Mouse (Mus musculus): ENCODE results near the gene Jarid2. TPM values are rescaled to one million over a fixed set of nuclear protein-coding genes. Genes with fewer than 3 reads are reported as not detected.

The Jarid2 gene
- polyA plus RNA-seq, 1 experiment, result 10.2 TPM

GRCm38 (mm10) chr13:44781126-44781525, 51.9 kb downstream of the Jarid2 start:
- no peak for DNase-seq (ENCODE audit: low read depth)

GRCm38 (mm10) chr13:44784551-44784950, 55.3 kb downstream of the Jarid2 start:
- no peak for DNase-seq (ENCODE audit: low read depth)

DNA sequence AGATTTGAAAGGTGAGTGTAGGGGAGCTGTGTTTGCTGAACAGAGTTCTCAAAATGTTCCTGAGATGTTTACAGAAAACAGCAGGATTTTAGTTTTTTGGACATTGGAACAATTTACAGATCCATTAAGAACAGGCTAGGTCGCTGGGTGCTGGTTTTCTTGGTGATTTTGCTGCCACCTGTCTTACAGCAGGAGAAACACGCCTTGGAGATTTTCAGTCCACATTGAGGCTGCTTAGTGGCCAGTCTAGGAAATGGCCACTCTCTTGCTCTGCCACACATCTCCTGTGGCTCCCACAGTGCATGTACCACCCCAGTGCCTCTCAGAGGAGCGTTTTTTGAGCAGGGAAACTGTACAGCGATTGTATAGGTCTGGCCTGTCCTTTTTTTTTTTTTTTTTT, 57.0 kb downstream of the Jarid2 start:
- DNase-seq (ENCODE audit: low read depth), result no peak

GRCm38 (mm10) chr13:44788352-44789125, 59.3 kb downstream of the Jarid2 start:
- no peak for DNase-seq (ENCODE audit: low read depth)

GRCm38 (mm10) chr13:44789982-44790381, 60.7 kb downstream of the Jarid2 start:
- DNase-seq (ENCODE audit: low read depth), result peak; percentile 73

DNA sequence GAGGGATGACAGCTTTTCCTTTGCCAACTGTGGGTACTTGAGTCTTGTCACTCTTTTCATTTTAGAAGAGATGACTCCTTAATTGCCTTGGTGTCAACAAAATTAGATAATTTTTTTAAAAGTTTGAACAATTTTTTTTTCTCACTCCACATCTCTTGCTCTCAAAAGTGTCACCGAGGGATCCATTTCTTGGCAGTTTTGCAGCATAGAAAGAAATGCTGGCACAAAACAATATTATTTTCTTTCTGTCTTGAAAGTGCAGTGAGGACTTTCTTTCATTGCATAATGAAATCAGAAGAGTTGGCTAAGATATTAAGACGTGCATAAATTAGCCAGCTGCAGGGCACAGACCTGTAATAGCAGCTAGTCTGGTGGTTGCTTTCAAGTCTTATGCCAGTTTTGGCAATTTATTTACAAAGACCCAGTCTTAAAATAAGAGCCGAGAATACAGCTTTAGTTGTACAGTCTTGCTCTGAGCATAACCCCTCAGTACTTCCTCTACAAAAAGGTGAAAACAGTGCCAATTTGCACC, 63.2 kb downstream of the Jarid2 start:
- DNase-seq (ENCODE audit: low read depth), result no peak

- DNase-seq (ENCODE audit: low read depth), result no peak
Observed at GRCm38 (mm10) chr13:44795891-44796290, 66.6 kb downstream of the Jarid2 start.

- no peak for DNase-seq (ENCODE audit: low read depth)
Observed at GRCm38 (mm10) chr13:44796775-44797174, 67.5 kb downstream of the Jarid2 start.

DNA sequence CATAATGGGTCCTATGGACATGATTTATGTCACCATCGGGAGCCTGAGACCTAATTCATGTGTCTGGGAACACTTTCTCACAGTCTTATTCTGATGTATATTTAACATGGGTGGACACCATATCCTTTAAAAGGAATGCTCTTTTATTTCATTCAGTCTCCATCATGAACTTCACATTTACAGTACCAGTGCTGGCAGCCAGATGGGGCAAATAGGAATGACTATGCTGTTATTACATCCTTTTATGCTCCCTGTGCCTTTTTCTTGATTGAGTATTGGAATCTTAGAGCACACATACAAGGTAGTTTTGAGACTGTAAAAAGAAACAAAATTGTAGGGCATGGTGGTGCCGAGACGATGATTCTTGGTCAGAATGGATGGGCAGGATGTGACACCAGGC, 69.0 kb downstream of the Jarid2 start:
- no peak for DNase-seq (ENCODE audit: low read depth)

- DNase-seq (ENCODE audit: low read depth), result no peak
Observed at GRCm38 (mm10) chr13:44799166-44799565, 69.9 kb downstream of the Jarid2 start.

- no peak for DNase-seq (ENCODE audit: low read depth)
Observed at GRCm38 (mm10) chr13:44800059-44800458, 70.8 kb downstream of the Jarid2 start.

DNA sequence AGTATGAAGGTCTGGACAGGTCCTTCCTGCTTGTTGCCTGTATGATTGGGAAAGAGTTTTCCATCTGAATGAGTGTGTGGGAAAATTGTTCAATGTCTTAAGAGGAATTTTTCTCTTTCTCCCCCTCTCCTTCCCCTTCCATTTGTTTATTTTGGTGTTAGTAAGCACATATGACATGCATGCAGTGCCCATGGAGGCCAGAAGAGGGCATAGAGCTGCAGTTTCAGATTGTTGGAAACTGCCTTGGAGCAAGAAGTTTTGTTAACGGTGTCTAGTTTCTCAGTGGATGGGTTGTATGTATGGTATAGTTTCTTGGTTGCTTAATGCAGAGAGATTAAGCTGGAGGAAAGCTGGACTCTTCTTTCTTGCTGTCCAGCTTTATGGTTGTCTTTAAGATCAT, 75.6 kb downstream of the Jarid2 start:
- DNase-seq (ENCODE audit: low read depth), result no peak

GRCm38 (mm10) chr13:44808307-44808706, 79.0 kb downstream of the Jarid2 start:
- no peak for DNase-seq (ENCODE audit: low read depth)

- no peak for DNase-seq (ENCODE audit: low read depth)
Observed at GRCm38 (mm10) chr13:44811021-44811420, 81.7 kb downstream of the Jarid2 start.

DNA sequence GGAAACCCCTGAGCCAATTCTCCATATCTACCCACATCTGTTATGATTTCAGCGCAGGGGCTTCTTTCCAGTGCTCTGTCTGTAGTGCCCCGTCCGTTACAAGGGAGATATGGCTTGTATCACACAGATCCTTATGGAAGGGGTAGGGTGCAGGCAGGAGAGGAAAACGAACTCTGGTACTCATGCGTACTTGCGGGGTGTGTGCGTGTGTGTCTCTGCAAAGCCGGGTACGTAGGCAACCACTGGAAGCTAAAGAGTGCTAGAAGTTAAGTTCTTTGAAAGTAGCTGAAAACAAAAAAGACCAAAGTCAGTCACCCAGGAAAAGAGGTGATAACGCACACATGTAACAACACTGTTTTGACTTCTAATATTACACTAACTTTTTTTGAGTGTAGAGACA, 82.3 kb downstream of the Jarid2 start:
- DNase-seq (ENCODE audit: low read depth), result no peak

- DNase-seq (ENCODE audit: low read depth), result no peak
Observed at GRCm38 (mm10) chr13:44812381-44812780, 83.1 kb downstream of the Jarid2 start.

- peak; percentile 45 for DNase-seq (ENCODE audit: low read depth)
Observed at GRCm38 (mm10) chr13:44819400-44819799, 90.1 kb downstream of the Jarid2 start.

- DNase-seq (ENCODE audit: low read depth), result no peak
Observed at GRCm38 (mm10) chr13:44822578-44822977, 93.3 kb downstream of the Jarid2 start.

GRCm38 (mm10) chr13:44828903-44829302, 99.6 kb downstream of the Jarid2 start:
- DNase-seq (ENCODE audit: low read depth), result no peak

DNA sequence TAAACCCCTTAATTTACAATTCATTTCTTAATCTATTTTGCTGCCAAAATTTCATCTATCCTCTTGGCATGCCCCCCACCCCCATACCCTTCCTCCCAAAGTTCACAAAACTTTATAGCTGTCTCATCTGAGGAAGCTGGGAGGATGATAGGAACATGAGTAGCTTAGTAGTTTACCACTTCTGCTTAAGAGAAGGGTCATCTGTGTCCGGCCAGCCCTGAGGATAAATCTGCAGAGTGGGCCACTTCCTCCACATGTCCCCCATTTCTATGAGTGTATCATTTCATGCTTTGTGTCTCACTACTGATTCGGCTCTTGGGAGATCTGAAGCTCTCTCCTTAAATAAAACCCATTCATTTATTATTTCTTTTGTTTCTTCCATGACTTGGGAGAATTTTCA, 102.8 kb downstream of the Jarid2 start:
- no peak for DNase-seq (ENCODE audit: low read depth)

DNA sequence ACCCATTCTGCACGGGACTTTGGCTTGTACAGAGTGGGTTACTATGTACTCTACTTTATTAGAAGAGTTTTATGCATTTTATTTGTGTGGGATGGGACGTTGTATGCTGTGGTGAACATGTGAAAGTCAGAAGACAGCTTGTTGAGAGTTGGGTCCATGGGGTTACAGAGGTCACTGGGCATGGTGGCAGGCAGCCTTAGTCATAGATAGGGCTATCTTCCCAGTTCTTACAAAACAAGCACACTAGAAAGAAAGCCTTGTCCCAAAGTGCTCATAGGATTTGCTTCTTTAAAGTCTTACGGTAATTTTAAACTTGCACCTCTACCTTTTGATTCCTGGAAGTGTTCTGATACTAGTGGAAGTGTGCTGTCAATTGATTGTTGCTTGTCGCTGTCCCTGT, 103.6 kb downstream of the Jarid2 start:
- DNase-seq (ENCODE audit: low read depth), result no peak

DNA sequence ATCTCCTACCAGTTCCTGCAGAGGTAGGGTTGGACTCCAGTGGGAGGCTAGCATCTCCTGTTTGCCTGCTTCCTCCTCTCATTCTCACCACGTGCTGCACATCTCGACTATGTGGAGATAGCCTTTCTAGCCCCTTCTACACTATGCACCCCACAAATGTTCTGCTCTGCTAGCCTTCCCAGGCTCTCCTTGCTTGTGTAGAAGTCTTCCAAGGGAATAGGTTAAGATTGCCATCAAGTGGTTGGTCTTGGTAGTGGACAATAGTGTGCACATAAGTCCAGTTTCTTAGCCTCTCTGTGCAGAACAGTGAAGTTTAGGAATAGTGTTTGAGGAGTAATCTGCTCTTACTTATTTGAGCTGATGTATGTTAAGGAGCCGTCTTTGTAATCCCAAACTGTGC, 104.1 kb downstream of the Jarid2 start:
- DNase-seq (ENCODE audit: low read depth), result no peak

DNA sequence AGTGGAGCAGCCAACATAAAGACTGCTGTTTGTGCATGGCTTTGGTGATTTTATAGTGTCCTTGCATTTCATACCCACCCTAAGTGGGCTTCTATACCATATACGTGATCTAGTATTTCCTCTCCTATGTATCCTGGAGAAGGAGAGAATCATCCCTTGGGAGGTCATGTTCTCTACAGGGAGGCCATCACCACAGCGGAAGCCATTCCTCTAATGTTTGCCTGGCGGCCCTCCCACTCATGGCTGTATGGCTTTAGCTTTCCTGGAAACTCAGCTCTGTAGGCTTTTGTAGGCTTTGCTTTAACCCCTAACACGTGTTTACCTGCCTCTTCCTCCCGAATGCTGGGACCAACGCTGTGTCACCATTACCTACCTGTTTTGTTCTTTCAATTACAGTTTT, 108.2 kb downstream of the Jarid2 start:
- no peak for DNase-seq (ENCODE audit: low read depth)
